Mouse (Mus musculus) thymus, postnatal 0 days (tissue): Measurements from ENCODE around the gene Ptcd2. TPM values are rescaled to one million over a fixed set of nuclear protein-coding genes. Genes with fewer than 3 reads are reported as not detected.
A peak's percentile ranks its signal among the peaks of the same experiment; 100 is the strongest.
"Not testable (repeated sequence)": the region's sequence is repeated elsewhere in the genome, so short reads cannot be mapped to it uniquely, and the experiment has no call there.

Experiments
- DNase-seq: peaks from one replicate; pipeline ENCODE4 v3.0.0-alpha.2; 2015; ENCODE audit warnings: low spot score
- polyA plus RNA-seq: library from polyadenylated mRNA; unstranded; fragments of >200 nt; fragmentation: Nextera tagmentation; extraction: Ambion mirVana; gene quantifications from 2 replicates; pipeline ENCODE4 v1.2.1, GENCODE M21; 2015

Ptcd2 gene
- polyA plus RNA-seq, 1 experiment from 2014 or later, result 56.6 TPM

- no peak for DNase-seq
Observed at GRCm38 (mm10) chr13:99356428-99357265, 12.1 kb upstream of the Ptcd2 start.

- no peak for DNase-seq
Observed at GRCm38 (mm10) chr13:99355861-99356260, 11.4 kb upstream of the Ptcd2 start.

- no peak for DNase-seq
Observed at GRCm38 (mm10) chr13:99355072-99355471, 10.6 kb upstream of the Ptcd2 start.

- no peak for DNase-seq
Observed at GRCm38 (mm10) chr13:99353490-99353851, 9.0 kb upstream of the Ptcd2 start.

- DNase-seq, result peak; percentile 98
Observed at GRCm38 (mm10) chr13:99352758-99353489, 8.4 kb upstream of the Ptcd2 start.

GRCm38 (mm10) chr13:99351596-99351995 is 7.1 kb upstream of the Ptcd2 start:
- no peak for DNase-seq

GRCm38 (mm10) chr13:99351186-99351585 is 6.7 kb upstream of the Ptcd2 start:
- no peak for DNase-seq

GRCm38 (mm10) chr13:99350009-99350408 is 5.5 kb upstream of the Ptcd2 start:
- DNase-seq, result no peak

GRCm38 (mm10) chr13:99343876-99344598 is 468 bp downstream of the Ptcd2 start:
- DNase-seq, result no peak

- DNase-seq, result no peak
Observed at GRCm38 (mm10) chr13:99341504-99341903, 3.0 kb downstream of the Ptcd2 start.

GRCm38 (mm10) chr13:99337510-99337909 is 7.0 kb downstream of the Ptcd2 start:
- DNase-seq, result no peak

GRCm38 (mm10) chr13:99331255-99331654 is 13.2 kb downstream of the Ptcd2 start:
- no peak for DNase-seq

- not testable (repeated sequence) for DNase-seq
Observed at GRCm38 (mm10) chr13:99324337-99324685, 20.2 kb downstream of the Ptcd2 start.

- no peak for DNase-seq
Observed at GRCm38 (mm10) chr13:99323632-99324336, 20.7 kb downstream of the Ptcd2 start.

- DNase-seq, result not testable (repeated sequence)
Observed at GRCm38 (mm10) chr13:99322915-99323314, 21.6 kb downstream of the Ptcd2 start.

- no peak for DNase-seq
Observed at GRCm38 (mm10) chr13:99320453-99320852, 24.1 kb downstream of the Ptcd2 start.

- DNase-seq, result no peak
Observed at GRCm38 (mm10) chr13:99317058-99317457, 27.4 kb downstream of the Ptcd2 start.

- DNase-seq, result no peak
Observed at GRCm38 (mm10) chr13:99316366-99316765, 28.1 kb downstream of the Ptcd2 start.

- DNase-seq, result no peak
Observed at GRCm38 (mm10) chr13:99314657-99315181, 29.8 kb downstream of the Ptcd2 start.

GRCm38 (mm10) chr13:99314098-99314497 is 30.4 kb downstream of the Ptcd2 start:
- DNase-seq, result no peak

- no peak for DNase-seq
Observed at GRCm38 (mm10) chr13:99308393-99308792, 36.1 kb downstream of the Ptcd2 start.
